ENCODE assay signal across 8 mouse cellular contexts in genomic region chr11:113981732-113982503, GRCm38 (mm10).
DNase-seq lines count a peak whose midpoint lies in the region; ATAC-seq and TF ChIP-seq lines count a peak whose summit lies in the region.
"Had no signal": no experiment of that assay in that cellular context is flagged by ENCODE, and none has a peak within 500 bp of the region (broad histone marks: within the 10 kb centered on the region; RNA-seq: fewer than 3 reads in every experiment).

No protein-coding gene starts in this region.

- H3K9ac ChIP-seq in kidney, embryonic 15.5 days: no peak overlapping the region
- H3K9ac ChIP-seq in forebrain, embryonic 14.5 days (ENCODE audit: low read length): no peak overlapping the region
- no peak overlapping the region for H3K9ac ChIP-seq in midbrain, embryonic 14.5 days (replicated peaks; ENCODE audit: low read length)
- H3K9ac ChIP-seq: liver, embryonic 14.5 days had no signal

- no peak overlapping the region for H3K4me3 ChIP-seq in kidney, embryonic 15.5 days (replicated peaks)
- H3K4me3 ChIP-seq in forebrain, embryonic 14.5 days (ENCODE audit: low read depth, low read length): no peak overlapping the region
- no peak overlapping the region for H3K4me3 ChIP-seq in midbrain, embryonic 14.5 days (replicated peaks; ENCODE audit: low read depth, low read length)

- ATAC-seq in kidney, embryonic 15.5 days (replicated peaks; ENCODE audit: low FRiP score): no peak
- peak; percentile 89 for ATAC-seq in forebrain, embryonic 14.5 days
- peak; percentile 85 for ATAC-seq in midbrain, embryonic 14.5 days (ENCODE audit: low FRiP score, low TSS enrichment)

- H3K27ac ChIP-seq in kidney, embryonic 15.5 days: no peak overlapping the region
- peak overlapping the region; percentile 67 for H3K27ac ChIP-seq in forebrain, embryonic 14.5 days (ENCODE audit: low read depth, low read length)
- H3K27ac ChIP-seq in midbrain, embryonic 14.5 days (replicated peaks; ENCODE audit: low read depth, low read length): peak overlapping the region; percentile 79
- H3K27ac ChIP-seq: liver, embryonic 14.5 days had no signal

- 31% methylated on average over 7 of the region's 7 CpGs for WGBS in kidney, embryonic 15.5 days
- 5% methylated on average over 7 of the region's 7 CpGs for WGBS in forebrain, embryonic 14.5 days
- 3% methylated on average over 7 of the region's 7 CpGs for WGBS in midbrain, embryonic 14.5 days

- peaks cover 32% of the 10 kb centered on the region for H3K4me1 ChIP-seq in kidney, embryonic 15.5 days
- H3K4me1 ChIP-seq in forebrain, embryonic 14.5 days (ENCODE audit: control insufficient read depth, insufficient read depth, low read length): peaks cover 35% of the 10 kb centered on the region
- peaks cover 44% of the 10 kb centered on the region for H3K4me1 ChIP-seq in midbrain, embryonic 14.5 days (ENCODE audit: control insufficient read depth, insufficient read depth, low read length)

- H3K9me3 ChIP-seq in kidney, embryonic 15.5 days (replicated peaks): no peaks in the 10 kb centered on the region
- H3K9me3 ChIP-seq in forebrain, embryonic 14.5 days (replicated peaks; ENCODE audit: control insufficient read depth, low read length): no peaks in the 10 kb centered on the region
- no peaks in the 10 kb centered on the region for H3K9me3 ChIP-seq in midbrain, embryonic 14.5 days (ENCODE audit: control insufficient read depth, low read length)

- TF ChIP-seq CTCF in brain, embryonic 14.5 days (IDR thresholded peaks at IDR 0.05; ENCODE audit: borderline replicate concordance, extremely low read depth, insufficient read depth, insufficient read length): peak; percentile 22; the same call in 1 of the 2 replicates

- DNase-seq in kidney, postnatal 10 days: peak; percentile 38
- peak; percentile 96 for DNase-seq in brain, embryonic 14.5 days (ENCODE audit: low read depth)
- peak; percentile 94 for DNase-seq in forebrain, embryonic 14.5 days (ENCODE audit: low spot score)
- DNase-seq in midbrain, embryonic 14.5 days: peak; percentile 90
- DNase-seq in urinary bladder, postnatal 4 days (ENCODE audit: low spot score in 2 of 2): no peak
- DNase-seq in yolk sac, embryonic 10.5 days (ENCODE audit: low spot score): no peak

- H3K4me2 ChIP-seq in kidney, embryonic 15.5 days: no peak overlapping the region
- peak overlapping the region; percentile 26; the same call in 1 of the 2 replicates for H3K4me2 ChIP-seq in forebrain, embryonic 14.5 days (ENCODE audit: low read length)
- peak overlapping the region; percentile 16; the same call in 1 of the 2 replicates for H3K4me2 ChIP-seq in midbrain, embryonic 14.5 days (ENCODE audit: low read length)

- H3K27me3 ChIP-seq in kidney, embryonic 15.5 days: no peaks in the 10 kb centered on the region
- H3K27me3 ChIP-seq in forebrain, embryonic 14.5 days (replicated peaks; ENCODE audit: control insufficient read depth, insufficient read depth, low read length): no peaks in the 10 kb centered on the region
- H3K27me3 ChIP-seq in midbrain, embryonic 14.5 days (ENCODE audit: control insufficient read depth, insufficient read depth, low read length): no peaks in the 10 kb centered on the region

- no peaks in the 10 kb centered on the region for H3K36me3 ChIP-seq in kidney, embryonic 15.5 days
- no peaks in the 10 kb centered on the region for H3K36me3 ChIP-seq in forebrain, embryonic 14.5 days (ENCODE audit: control insufficient read depth, insufficient read depth, low read length)
- H3K36me3 ChIP-seq in midbrain, embryonic 14.5 days (ENCODE audit: control insufficient read depth, insufficient read depth, low read length): no peaks in the 10 kb centered on the region

- TF ChIP-seq POLR2A in brain, embryonic 14.5 days (IDR thresholded peaks at IDR 0.05; ENCODE audit: borderline replicate concordance, extremely low read depth, insufficient read depth, insufficient read length, poor library complexity, severe bottlenecking): no peak

Comparison
In these comparisons a context has a peak if more than half of its experiments do, and no peak if none do; other contexts are left out.
1. DNase-seq: peak in kidney, postnatal 10 days (single experiment), brain, embryonic 14.5 days (single experiment), forebrain, embryonic 14.5 days (single experiment) and midbrain, embryonic 14.5 days (single experiment); none in urinary bladder, postnatal 4 days (0 of 2) and yolk sac, embryonic 10.5 days (single experiment).